Mouse (Mus musculus) heart, postnatal 14 days (tissue): Measurements from ENCODE around the gene Sipa1l2. TPM values are rescaled to one million over a fixed set of nuclear protein-coding genes. Genes with fewer than 3 reads are reported as not detected.

Experiments used
- DNase-seq, 2 experiments: peaks; one replicate each; pipeline ENCODE4 v3.0.0; 2021 to 2022
- intact Hi-C: fragments of 180-260 bp; cut with DNase I; formaldehyde crosslinking; loops from one replicate; pipeline ENCODE4 v1.15.1; 2025
- long read RNA-seq, 2 experiments: library from polyadenylated mRNA; stranded (forward); transcript quantifications; one replicate each; pipeline ENCODE4 v2.0.0; 2021
- total RNA-seq, 2 experiments: library from RNA; stranded (reverse); gene quantifications; 2 replicates each; pipeline ENCODE4 v1.2.3; 2021

Gene Sipa1l2
- total RNA-seq: 10 to 100 TPM; 46.6 to 48.3 TPM
- long read RNA-seq, experiment 1, full-length matches to known transcripts: 11 of 38 reads
- long read RNA-seq, experiment 1, partial matches to known transcripts: 23 of 38 reads
- long read RNA-seq, experiment 1, other reads (novel, unspliced or antisense): 4 of 38 reads
- long read RNA-seq, experiment 2, full-length matches to known transcripts: 7 of 38 reads
- long read RNA-seq, experiment 2, partial matches to known transcripts: 27 of 38 reads
- long read RNA-seq, experiment 2, other reads (novel, unspliced or antisense): 4 of 38 reads

GRCm38 (mm10) chr8:125569533-125570365 lies at the start of gene Sipa1l2:
Gene Sipa1l2 (minus strand): TSS chr8:125569808.
- DNase-seq: peak; percentile 100
- intact Hi-C loops: loop anchor here (2.0 to 5.0 kb wide), 11 partner anchors 55 to 441 kb away; partner anchors contain the start of gene Map10

- no peak for DNase-seq
- intact Hi-C loops: loop anchor here (5.0 kb wide), 1 partner anchor 39 kb away; no protein-coding TSS in a partner anchor
These were observed 49.1 kb upstream of the Sipa1l2 start for GRCm38 (mm10) chr8:125618543-125619335.

GRCm38 (mm10) chr8:125616935-125617334 lies 47.3 kb upstream of the Sipa1l2 start:
- intact Hi-C loops: loop anchor here (5.0 kb wide), 1 partner anchor 40 kb away; no protein-coding TSS in a partner anchor
- DNase-seq: no peak

GRCm38 (mm10) chr8:125616039-125616438 lies 46.4 kb upstream of the Sipa1l2 start:
- no peak for DNase-seq
- intact Hi-C loops: loop anchor here (5.0 kb wide), 1 partner anchor 41 kb away; no protein-coding TSS in a partner anchor

- intact Hi-C loops: no loop called here
These were observed 43.9 kb upstream of the Sipa1l2 start for GRCm38 (mm10) chr8:125613552-125613951.

GRCm38 (mm10) chr8:125611799-125612560 lies 42.4 kb upstream of the Sipa1l2 start:
- DNase-seq: no peak
- intact Hi-C loops: no loop called here

More at GRCm38 (mm10) chr8:125613552-125613951, 43.9 kb upstream of the Sipa1l2 start:
- DNase-seq: no peak

- intact Hi-C loops: no loop called here
- DNase-seq: no peak
These were observed 41.6 kb upstream of the Sipa1l2 start for GRCm38 (mm10) chr8:125611024-125611798.

GRCm38 (mm10) chr8:125609737-125610136 lies 40.1 kb upstream of the Sipa1l2 start:
- intact Hi-C loops: no loop called here
- no peak for DNase-seq

GRCm38 (mm10) chr8:125607714-125608223 lies 38.2 kb upstream of the Sipa1l2 start:
- DNase-seq: no peak
- intact Hi-C loops: no loop called here

- intact Hi-C loops: no loop called here
- no peak for DNase-seq
These were observed 37.3 kb upstream of the Sipa1l2 start for GRCm38 (mm10) chr8:125606937-125607336.

- intact Hi-C loops: no loop called here
- no peak for DNase-seq
These were observed 35.4 kb upstream of the Sipa1l2 start for GRCm38 (mm10) chr8:125604817-125605512.

- intact Hi-C loops: no loop called here
- DNase-seq: no peak
These were observed 34.7 kb upstream of the Sipa1l2 start for GRCm38 (mm10) chr8:125604213-125604816.

- DNase-seq: no peak
- intact Hi-C loops: no loop called here
These were observed 33.8 kb upstream of the Sipa1l2 start for GRCm38 (mm10) chr8:125603312-125603840.

GRCm38 (mm10) chr8:125600033-125600686 lies 30.6 kb upstream of the Sipa1l2 start:
- DNase-seq: no peak
- intact Hi-C loops: no loop called here

GRCm38 (mm10) chr8:125595571-125596508 lies 26.2 kb upstream of the Sipa1l2 start:
- DNase-seq: peak; percentile 13 to 46
- intact Hi-C loops: no loop called here

- no peak for DNase-seq
- intact Hi-C loops: no loop called here
These were observed 20.8 kb upstream of the Sipa1l2 start for GRCm38 (mm10) chr8:125590363-125590762.
